Mouse (Mus musculus): ENCODE data around the gene Ninj2.

GRCm38 (mm10) chr6:120055666-120056540, 37.2 kb upstream of the Ninj2 start:
- no peak for TF ChIP-seq CTCF (IDR thresholded peaks at IDR 0.05; ENCODE audit: low read depth, low read length)
- TF ChIP-seq POLR2AphosphoS5 (IDR thresholded peaks at IDR 0.05; ENCODE audit: insufficient replicate concordance, low read depth, low read length), result no peak
- no peak for TF ChIP-seq GATA1 (IDR thresholded peaks at IDR 0.05; ENCODE audit: borderline replicate concordance, low read length)
- no peak for TF ChIP-seq TAL1 (conservative IDR thresholded peaks at IDR 0.05; ENCODE audit: low read depth, low read length)
- TF ChIP-seq GATA2 (IDR thresholded peaks at IDR 0.05; ENCODE audit: borderline replicate concordance, low read depth, low read length), result no peak

All from G1E (cell line).